Mouse (Mus musculus): ENCODE measurements around the gene Apol10a. TPM values are rescaled to one million over a fixed set of nuclear protein-coding genes. Genes with fewer than 3 reads are reported as not detected.
"Not testable (repeated sequence)": the region's sequence is repeated elsewhere in the genome, so short reads cannot be mapped to it uniquely, and the experiment has no call there.

Apol10a gene
- polyA plus RNA-seq (2015; fragmentation: Nextera tagmentation; extraction: Ambion mirVana), result not detected in 2 replicates

GRCm38 (mm10) chr15:77476693-77477092 is at the start of gene Apol10a:
Apol10a (plus strand) TSS chr15:77477047.
- not testable (repeated sequence) for ATAC-seq (ENCODE audit: low read depth); H3K4me1 ChIP-seq (replicated peaks); H3K4me3 ChIP-seq; H3K9ac ChIP-seq; H3K4me2 ChIP-seq; H3K36me3 ChIP-seq; H3K27ac ChIP-seq (replicated peaks); H3K9me3 ChIP-seq; H3K27me3 ChIP-seq
- 91% methylated on average over 2 of the region's 2 CpGs for WGBS

- 73% methylated on average over 9 of the region's 10 CpGs for WGBS
- H3K4me2 ChIP-seq, result not testable (repeated sequence)
Observed at GRCm38 (mm10) chr15:77428690-77429448, 48.0 kb upstream of the Apol10a start.

GRCm38 (mm10) chr15:77444746-77445145 is 32.1 kb upstream of the Apol10a start:
- not testable (repeated sequence) for H3K9me3 ChIP-seq; H3K4me1 ChIP-seq (replicated peaks); H3K36me3 ChIP-seq; H3K4me2 ChIP-seq; H3K27me3 ChIP-seq; H3K4me3 ChIP-seq; ATAC-seq (ENCODE audit: low read depth); H3K9ac ChIP-seq; H3K27ac ChIP-seq (replicated peaks)
- WGBS, result 76% methylated on average over 8 of the region's 8 CpGs

More at GRCm38 (mm10) chr15:77428690-77429448, 48.0 kb upstream of the Apol10a start:
- H3K4me1 ChIP-seq (replicated peaks); H3K36me3 ChIP-seq; H3K27me3 ChIP-seq; H3K9ac ChIP-seq; H3K9me3 ChIP-seq; H3K4me3 ChIP-seq; H3K27ac ChIP-seq (replicated peaks); ATAC-seq (ENCODE audit: low read depth): not testable (repeated sequence)

GRCm38 (mm10) chr15:77445668-77446067 is 31.2 kb upstream of the Apol10a start:
- 89% methylated on average over 1 of the region's 1 CpGs for WGBS
- H3K27ac ChIP-seq (replicated peaks); H3K4me1 ChIP-seq (replicated peaks); ATAC-seq (ENCODE audit: low read depth); H3K4me2 ChIP-seq; H3K36me3 ChIP-seq; H3K9ac ChIP-seq; H3K9me3 ChIP-seq; H3K27me3 ChIP-seq; H3K4me3 ChIP-seq: not testable (repeated sequence)

GRCm38 (mm10) chr15:77447392-77447791 is 29.5 kb upstream of the Apol10a start, which contains the start of gene Apol7b:
Apol7b (minus strand) TSS chr15:77447492.
- not testable (repeated sequence) for ATAC-seq (ENCODE audit: low read depth); H3K9me3 ChIP-seq; H3K27ac ChIP-seq (replicated peaks); H3K4me3 ChIP-seq; H3K4me1 ChIP-seq (replicated peaks); H3K4me2 ChIP-seq; H3K27me3 ChIP-seq; H3K9ac ChIP-seq; H3K36me3 ChIP-seq
- 92% methylated on average over 2 of the region's 2 CpGs for WGBS

GRCm38 (mm10) chr15:77449927-77450326 is 26.9 kb upstream of the Apol10a start:
- WGBS, result 59% methylated on average over 10 of the region's 10 CpGs
- H3K9ac ChIP-seq; ATAC-seq (ENCODE audit: low read depth): not testable (repeated sequence)

GRCm38 (mm10) chr15:77474699-77475390 is 2.0 kb upstream of the Apol10a start:
- 26% methylated on average over 7 of the region's 7 CpGs for WGBS
- H3K9ac ChIP-seq; ATAC-seq (ENCODE audit: low read depth); H3K27me3 ChIP-seq; H3K4me1 ChIP-seq (replicated peaks); H3K36me3 ChIP-seq; H3K27ac ChIP-seq (replicated peaks); H3K4me3 ChIP-seq; H3K9me3 ChIP-seq; H3K4me2 ChIP-seq: not testable (repeated sequence)

More at GRCm38 (mm10) chr15:77449927-77450326, 26.9 kb upstream of the Apol10a start:
- H3K9me3 ChIP-seq; H3K4me3 ChIP-seq; H3K36me3 ChIP-seq; H3K27me3 ChIP-seq; H3K27ac ChIP-seq (replicated peaks); H3K4me1 ChIP-seq (replicated peaks); H3K4me2 ChIP-seq: not testable (repeated sequence)

GRCm38 (mm10) chr15:77482140-77482794 is 5.4 kb downstream of the Apol10a start:
- Histone ChIP-seq H3K36me3 (no peaks in the 10 kb centered on the region), H3K27me3 (no peaks in the 10 kb centered on the region), H3K27ac (replicated peaks) (no peak overlapping the region), H3K9me3 (no peaks in the 10 kb centered on the region), H3K4me2 (no peak overlapping the region), H3K4me3 (no peak overlapping the region), H3K9ac (no peak overlapping the region), H3K4me1 (replicated peaks) (no peaks in the 10 kb centered on the region)
- 74% methylated on average over 4 of the region's 4 CpGs for WGBS
- no peak for ATAC-seq (ENCODE audit: low read depth)

- H3K27me3 ChIP-seq; H3K36me3 ChIP-seq; H3K4me1 ChIP-seq (replicated peaks); H3K4me3 ChIP-seq; H3K27ac ChIP-seq (replicated peaks); H3K4me2 ChIP-seq; H3K9me3 ChIP-seq; ATAC-seq (ENCODE audit: low read depth); H3K9ac ChIP-seq: not testable (repeated sequence)
- no CpG with 5 or more reads among the region's 1 CpGs for WGBS
Observed at GRCm38 (mm10) chr15:77493181-77493580, 16.3 kb downstream of the Apol10a start.

GRCm38 (mm10) chr15:77494694-77495093 is 17.8 kb downstream of the Apol10a start:
- 81% methylated on average over 1 of the region's 1 CpGs for WGBS
- not testable (repeated sequence) for H3K27ac ChIP-seq (replicated peaks); H3K4me2 ChIP-seq; H3K27me3 ChIP-seq; H3K9ac ChIP-seq; H3K9me3 ChIP-seq; ATAC-seq (ENCODE audit: low read depth); H3K36me3 ChIP-seq; H3K4me1 ChIP-seq (replicated peaks); H3K4me3 ChIP-seq

- not testable (repeated sequence) for H3K4me1 ChIP-seq (replicated peaks); H3K9me3 ChIP-seq; H3K4me3 ChIP-seq; H3K27ac ChIP-seq (replicated peaks); ATAC-seq (ENCODE audit: low read depth); H3K27me3 ChIP-seq; H3K4me2 ChIP-seq; H3K9ac ChIP-seq; H3K36me3 ChIP-seq
Observed at GRCm38 (mm10) chr15:77507966-77508365, 31.1 kb downstream of the Apol10a start, which contains the start of gene Apol11a. Apol11a (plus strand) TSS chr15:77508271.

GRCm38 (mm10) chr15:77520596-77520995 is 43.7 kb downstream of the Apol10a start:
- H3K9me3 ChIP-seq; ATAC-seq (ENCODE audit: low read depth): not testable (repeated sequence)
- WGBS, result 67% methylated on average over 4 of the region's 4 CpGs

More at GRCm38 (mm10) chr15:77520596-77520995, 43.7 kb downstream of the Apol10a start:
- H3K27me3 ChIP-seq; H3K4me2 ChIP-seq; H3K27ac ChIP-seq (replicated peaks); H3K4me1 ChIP-seq (replicated peaks); H3K36me3 ChIP-seq; H3K4me3 ChIP-seq; H3K9ac ChIP-seq: not testable (repeated sequence)
